Mouse (Mus musculus) E14TG2a.4 (cell line): ENCODE results near the gene Kdm4d.

Source experiments
- CTCF ChIP-seq: conservative IDR thresholded peaks from 2 replicates; pipeline ENCODE4 v1.5.1; 2014; ENCODE audit warnings: low read length
- NANOG ChIP-seq: IDR thresholded peaks from 2 replicates; pipeline ENCODE4 v1.6.1; 2014; ENCODE audit warnings: borderline replicate concordance, low read length, mixed read lengths

- TF ChIP-seq CTCF (no peak), NANOG (no peak)
These were observed 48.1 kb upstream of the Kdm4d start for GRCm38 (mm10) chr9:14548366-14548761.
